Mouse (Mus musculus) CH12.LX (cell line): Measurements from ENCODE around the gene Lrrc75b. TPM values are rescaled to one million over a fixed set of nuclear protein-coding genes. Genes with fewer than 3 reads are reported as not detected.

Experiments
- DNase-seq: peaks from one replicate; pipeline ENCODE4 v3.0.0-alpha.2; 2013; ENCODE audit errors: extremely low read depth
- H3K27ac ChIP-seq: 2 replicates; pipeline ENCODE4 v1.5.1; 2012; ENCODE audit warnings: low read depth, mild to moderate bottlenecking, control low read depth, moderate library complexity; ENCODE audit not compliant: insufficient read depth
- H3K27me3 ChIP-seq: replicated peaks from 2 replicates; pipeline ENCODE3; 2012; ENCODE audit warnings: inconsistent platforms
- H3K36me3 ChIP-seq, 2 experiments: replicated peaks in 1 of 2; 2 replicates each; pipeline versions ENCODE3 to v1.6.1; 2012; ENCODE audit warnings: inconsistent platforms in 1 of 2, low read length in 1 of 2, mild to moderate bottlenecking in 1 of 2, mixed read lengths in 1 of 2, moderate library complexity in 1 of 2; ENCODE audit not compliant: control insufficient read depth in 1 of 2, insufficient read depth in 1 of 2
- H3K4me1 ChIP-seq, 2 experiments: 2 replicates each; pipeline ENCODE4 v1.6.1; 2012; ENCODE audit warnings: inconsistent platforms in 1 of 2, moderate library complexity in 1 of 2; ENCODE audit not compliant: insufficient read depth in 2 of 2, control insufficient read depth in 1 of 2
- H3K4me2 ChIP-seq: 2 replicates; pipeline ENCODE4 v1.6.1; 2012; ENCODE audit warnings: low read depth, mild to moderate bottlenecking, control low read depth; ENCODE audit not compliant: poor library complexity, insufficient read depth, severe bottlenecking
- H3K4me3 ChIP-seq, 3 experiments: fragments of 150-350 bp in 1 of 3; sonication (generic) in 1 of 3; replicated peaks in 1 of 3; 2 replicates each; pipeline versions ENCODE3 to v1.5.1; 2011 to 2012; ENCODE audit warnings: low read depth in 2 of 3, low read length in 2 of 3, mild to moderate bottlenecking in 2 of 3, moderate library complexity in 2 of 3, control low read depth in 1 of 3, improper control_type of control experiment in 1 of 3, inconsistent platforms in 1 of 3, mixed read lengths in 1 of 3; ENCODE audit not compliant: poor library complexity in 1 of 3
- H3K79me2 ChIP-seq: replicated peaks from 2 replicates; pipeline ENCODE4 v1.6.1; 2012; ENCODE audit warnings: mild to moderate bottlenecking, moderate library complexity; ENCODE audit not compliant: control insufficient read depth, poor library complexity, insufficient read depth, severe bottlenecking; ENCODE audit errors: extremely low read depth
- H3K9ac ChIP-seq: 2 replicates; pipeline ENCODE4 v1.6.1; 2012; ENCODE audit warnings: low read depth, mild to moderate bottlenecking, control low read depth, moderate library complexity; ENCODE audit not compliant: insufficient read depth
- H3K9me3 ChIP-seq: replicated peaks from 2 replicates; pipeline ENCODE3; 2012; ENCODE audit warnings: low read length, inconsistent platforms, mixed read lengths
- BHLHE40 ChIP-seq: IDR thresholded peaks from 2 replicates; pipeline ENCODE4 v1.6.1; 2011; ENCODE audit warnings: mild to moderate bottlenecking, low read depth, low read length, improper control_type of control experiment
- CHD1 ChIP-seq: IDR thresholded peaks from 2 replicates; pipeline ENCODE4 v1.6.1; 2012; ENCODE audit warnings: low read depth, low read length, improper control_type of control experiment, inconsistent platforms
- CHD2 ChIP-seq: IDR thresholded peaks from 2 replicates; pipeline ENCODE4 v1.6.1; 2011; ENCODE audit warnings: low read length, improper control_type of control experiment
- CTCF ChIP-seq, 2 experiments: IDR thresholded peaks in 1 of 2; conservative IDR thresholded peaks in 1 of 2; 2 replicates each; pipeline ENCODE4 v1.5.1; 2011 to 2012; ENCODE audit warnings: low read depth in 2 of 2, low read length in 2 of 2, improper control_type of control experiment in 1 of 2, inconsistent platforms in 1 of 2, mild to moderate bottlenecking in 1 of 2, moderate library complexity in 1 of 2
- ELF1 ChIP-seq: IDR thresholded peaks from 2 replicates; pipeline ENCODE4 v1.6.1; 2014; ENCODE audit warnings: low read depth, mild to moderate bottlenecking, inconsistent platforms, low read length, improper control_type of control experiment
- GABPA ChIP-seq: IDR thresholded peaks from 2 replicates; pipeline ENCODE4 v1.6.1; 2012; ENCODE audit warnings: low read depth, low read length, improper control_type of control experiment, inconsistent platforms; ENCODE audit not compliant: insufficient replicate concordance
- IRF4 ChIP-seq: IDR thresholded peaks from 2 replicates; pipeline ENCODE4 v1.6.1; 2014; ENCODE audit warnings: low read depth, mild to moderate bottlenecking, inconsistent platforms, low read length, improper control_type of control experiment
- JUN ChIP-seq: IDR thresholded peaks from 2 replicates; pipeline ENCODE4 v1.6.1; 2011; ENCODE audit warnings: low read depth, mild to moderate bottlenecking, low read length, improper control_type of control experiment, moderate library complexity; ENCODE audit not compliant: insufficient read depth
- JUND ChIP-seq: conservative IDR thresholded peaks from 2 replicates; pipeline ENCODE4 v1.6.1; 2011; ENCODE audit warnings: low read depth, low read length, improper control_type of control experiment
- MAFK ChIP-seq: IDR thresholded peaks from 2 replicates; pipeline ENCODE4 v1.6.1; 2011; ENCODE audit warnings: low read length, improper control_type of control experiment; ENCODE audit not compliant: insufficient replicate concordance
- MAZ ChIP-seq: IDR thresholded peaks from 2 replicates; pipeline ENCODE4 v1.6.1; 2012; ENCODE audit warnings: low read depth, mild to moderate bottlenecking, inconsistent platforms, low read length, improper control_type of control experiment, moderate library complexity
- MEF2A ChIP-seq: IDR thresholded peaks from 2 replicates; pipeline ENCODE4 v1.6.1; 2014; ENCODE audit warnings: low read depth, mild to moderate bottlenecking, inconsistent platforms, low read length, improper control_type of control experiment, borderline replicate concordance
- MXI1 ChIP-seq: IDR thresholded peaks from 2 replicates; pipeline ENCODE4 v1.6.1; 2011; ENCODE audit warnings: mild to moderate bottlenecking, low read depth, low read length, improper control_type of control experiment
- MYC ChIP-seq: IDR thresholded peaks from 2 replicates; pipeline ENCODE4 v1.6.1; 2011; ENCODE audit warnings: low read depth, mild to moderate bottlenecking, improper control_type of control experiment, low read length
- NELFE ChIP-seq: IDR thresholded peaks from 2 replicates; pipeline ENCODE4 v1.6.1; 2011; ENCODE audit warnings: low read depth, low read length, improper control_type of control experiment
- NRF1 ChIP-seq: IDR thresholded peaks from 2 replicates; pipeline ENCODE4 v1.6.1; 2014; ENCODE audit warnings: low read depth, mild to moderate bottlenecking, inconsistent platforms, low read length, improper control_type of control experiment, moderate library complexity
- PAX5 ChIP-seq: IDR thresholded peaks from 2 replicates; pipeline ENCODE4 v1.6.1; 2012; ENCODE audit warnings: low read length, inconsistent platforms, mixed read lengths
- POLR2AphosphoS2 ChIP-seq: IDR thresholded peaks from 2 replicates; pipeline ENCODE4 v1.6.1; 2011; ENCODE audit warnings: low read depth, low read length, improper control_type of control experiment
- RCOR1 ChIP-seq: conservative IDR thresholded peaks from 2 replicates; pipeline ENCODE4 v1.6.1; 2012; ENCODE audit warnings: low read depth, mild to moderate bottlenecking, inconsistent platforms, low read length, improper control_type of control experiment
- SMC3 ChIP-seq: IDR thresholded peaks from 2 replicates; pipeline ENCODE4 v1.6.1; 2011; ENCODE audit warnings: low read depth, low read length, improper control_type of control experiment
- TCF12 ChIP-seq: IDR thresholded peaks from 2 replicates; pipeline ENCODE4 v1.6.1; 2014; ENCODE audit warnings: low read depth, mild to moderate bottlenecking, inconsistent platforms, low read length, improper control_type of control experiment
- UBTF ChIP-seq: IDR thresholded peaks from 2 replicates; pipeline ENCODE4 v1.6.1; 2012; ENCODE audit warnings: low read depth, mild to moderate bottlenecking, inconsistent platforms, low read length, improper control_type of control experiment, moderate library complexity
- USF1 ChIP-seq: IDR thresholded peaks from 2 replicates; pipeline ENCODE4 v1.6.1; 2014; ENCODE audit warnings: low read depth, mild to moderate bottlenecking, inconsistent platforms, low read length, improper control_type of control experiment
- USF2 ChIP-seq: conservative IDR thresholded peaks from 2 replicates; pipeline ENCODE4 v1.6.1; 2011; ENCODE audit warnings: low read depth, low read length, improper control_type of control experiment
- ZC3H11A ChIP-seq: IDR thresholded peaks from 2 replicates; pipeline ENCODE4 v1.6.1; 2012; ENCODE audit warnings: low read depth, mild to moderate bottlenecking, inconsistent platforms, low read length, improper control_type of control experiment
- ZKSCAN1 ChIP-seq: IDR thresholded peaks from 2 replicates; pipeline ENCODE4 v1.6.1; 2012; ENCODE audit warnings: low read depth, inconsistent platforms, low read length, improper control_type of control experiment, borderline replicate concordance
- ZNF384 ChIP-seq: IDR thresholded peaks from 2 replicates; pipeline ENCODE4 v1.6.1; 2012; ENCODE audit warnings: low read depth, low read length, improper control_type of control experiment, inconsistent platforms
- dilution Hi-C: fragments of 300-500 bp; cut with MboI; formaldehyde crosslinking; loops from 2 replicates; pipeline ENCODE4 v1.14.3; 2020; ENCODE audit warnings: low sequenced_read_pairs; ENCODE audit not compliant: extremely low pct_unique_long_range_greater_than_20kb, extremely low pct_ligation_motif_present
- in situ Hi-C: fragments of 300-500 bp; cut with MboI; formaldehyde crosslinking; loops from 3 replicates; pipeline ENCODE4 v1.14.3; 2019; ENCODE audit warnings: low sequenced_read_pairs, low pct_ligation_motif_present, low pct_unique_long_range_greater_than_20kb, mixed read lengths
- polyA plus RNA-seq: library from polyadenylated mRNA; unstranded; fragments of >175 nt; gene quantifications from 2 replicates; pipeline ENCODE4 v1.2.1, GENCODE M21; 2012; ENCODE audit warnings: low read depth; ENCODE audit not compliant: insufficient read length
- total RNA-seq, 2 experiments: library from RNA; depleted of rRNA; stranded (reverse); fragments of 300-350 nt in 1 of 2; fragments of >200 nt in 1 of 2; gene quantifications; 2 replicates each; pipeline ENCODE4 v1.2.3; 2012 to 2014

Lrrc75b gene
- total and polyA plus RNA-seq, 3 experiments: not detected

- no peaks in the 10 kb centered on the region for H3K9me3 ChIP-seq
- peaks cover 14 to 28% of the 10 kb centered on the region in 2 experiments for H3K4me1 ChIP-seq
- H3K9ac ChIP-seq: no peak overlapping the region
- no peaks in the 10 kb centered on the region for H3K36me3 ChIP-seq
- dilution Hi-C loops (no loop called here), in situ Hi-C loops (no loop called here)
- no peaks in the 10 kb centered on the region for H3K79me2 ChIP-seq
- TF ChIP-seq CHD1: no peak
- TF ChIP-seq PAX5: no peak
- no peak for TF ChIP-seq TCF12
- no peak for TF ChIP-seq MYC
- no peak for TF ChIP-seq POLR2AphosphoS2
- TF ChIP-seq NRF1: no peak
- no peak for TF ChIP-seq SMC3
- TF ChIP-seq NELFE: no peak
- no peak for TF ChIP-seq JUN
- TF ChIP-seq MAZ: no peak
- TF ChIP-seq ELF1: no peak
- TF ChIP-seq USF1: no peak
- TF ChIP-seq USF2: no peak
- TF ChIP-seq MXI1: no peak
- TF ChIP-seq CTCF (conservative IDR thresholded peaks at IDR 0.05 in 1 of 2, IDR thresholded peaks at IDR 0.05 in 1 of 2; ENCODE audit: low read depth in 2 of 2, low read length in 2 of 2): no peak
- TF ChIP-seq IRF4: no peak
- TF ChIP-seq BHLHE40: no peak
- no peak for TF ChIP-seq RCOR1
- no peak for TF ChIP-seq MAFK
- DNase-seq: no peak
- H3K27me3 ChIP-seq: peaks cover 20% of the 10 kb centered on the region
- no peak overlapping the region for H3K4me2 ChIP-seq
- H3K27ac ChIP-seq: no peak overlapping the region
- no peak overlapping the region for H3K4me3 ChIP-seq
Measured at GRCm38 (mm10) chr10:75558515-75558914, 1.6 kb downstream of the Lrrc75b start.

GRCm38 (mm10) chr10:75556026-75556425 lies 4.1 kb downstream of the Lrrc75b start:
- H3K27ac ChIP-seq: no peak overlapping the region
- in situ Hi-C loops: no loop called here
- peaks cover 14 to 31% of the 10 kb centered on the region in 2 experiments for H3K4me1 ChIP-seq
- H3K4me2 ChIP-seq: no peak overlapping the region
- dilution Hi-C loops: no loop called here
- peaks cover 13% of the 10 kb centered on the region for H3K27me3 ChIP-seq
- no peak overlapping the region for H3K9ac ChIP-seq
- H3K36me3 ChIP-seq: no peaks in the 10 kb centered on the region
- TF ChIP-seq MEF2A (no peak), CHD2 (no peak), JUND (no peak), GABPA (no peak), ZNF384 (no peak), PAX5 (no peak), CTCF (conservative IDR thresholded peaks at IDR 0.05 in 1 of 2, IDR thresholded peaks at IDR 0.05 in 1 of 2; ENCODE audit: low read depth in 2 of 2, low read length in 2 of 2) (no peak), ZKSCAN1 (no peak), UBTF (no peak), MYC (no peak), POLR2AphosphoS2 (no peak), ZC3H11A (no peak)
- DNase-seq: no peak
- H3K79me2 ChIP-seq: no peaks in the 10 kb centered on the region
- no peak overlapping the region for H3K4me3 ChIP-seq
- no peaks in the 10 kb centered on the region for H3K9me3 ChIP-seq
